Mouse (Mus musculus): ENCODE data around the gene Gm7849. TPM values are rescaled to one million over a fixed set of nuclear protein-coding genes. Genes with fewer than 3 reads are reported as not detected.

Gene Gm7849
- not detected for polyA plus RNA-seq (2017; shearing (Covaris generic))

DNA sequence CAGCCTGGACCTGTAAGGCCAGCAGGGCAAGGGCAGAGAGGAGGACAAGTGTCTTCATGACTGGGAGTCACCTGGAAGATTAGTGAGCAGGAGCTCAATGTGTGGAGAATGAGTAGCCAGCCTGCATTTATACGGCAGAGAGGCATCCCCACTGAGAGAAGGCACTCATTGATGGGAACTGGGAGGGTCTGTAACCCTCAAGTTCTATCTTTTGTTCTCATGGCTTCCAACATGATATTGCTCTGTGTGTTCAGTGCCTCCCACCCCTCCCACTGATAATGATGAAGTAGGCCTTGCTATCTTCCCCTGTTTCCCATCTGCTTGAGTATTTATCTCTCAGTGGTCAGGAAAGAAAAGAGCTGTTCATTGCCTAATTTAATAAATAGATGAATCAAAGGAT lies at the start of gene Gm7849:
Gm7849 (minus strand) TSS at position 101 of the 400 bp plus-strand sequence.

DNA sequence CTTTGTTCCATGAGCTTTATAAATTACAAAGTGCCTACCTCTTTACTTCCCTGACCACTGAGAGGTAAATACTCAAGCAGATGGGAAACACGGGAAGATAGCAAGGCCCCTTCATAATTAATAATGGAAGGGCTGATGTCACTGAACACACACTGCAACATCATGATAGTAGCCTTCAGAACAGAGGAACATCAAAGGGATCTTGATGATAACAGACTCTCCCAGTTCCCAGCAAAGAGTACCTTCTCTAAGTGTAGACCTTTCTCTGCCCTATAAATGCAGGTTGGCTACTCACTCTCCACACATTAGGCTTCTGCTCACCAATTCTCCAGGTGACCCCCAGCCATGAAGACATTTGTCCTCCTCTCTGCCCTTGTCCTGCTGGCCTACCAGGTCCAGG lies 29.2 kb downstream of the Gm7849 start, which contains the start of gene Defa36:
Defa36 (plus strand) TSS at position 301 of the 400 bp plus-strand sequence.

Other genes with a start within 250 kb of the Gm7849 start
- not detected for gene Gm15292, start 206.8 kb downstream of the Gm7849 start, polyA plus RNA-seq (2017; shearing (Covaris generic))
- not detected for gene Defa27, start 141.0 kb downstream of the Gm7849 start, polyA plus RNA-seq (2017; shearing (Covaris generic))
- gene Defa29, start 129.5 kb downstream of the Gm7849 start, polyA plus RNA-seq (2017; shearing (Covaris generic)), result not detected
- gene Defa2, start 78.0 kb downstream of the Gm7849 start, polyA plus RNA-seq (2017; shearing (Covaris generic)), result not detected
- not detected for gene Defa33, start 64.7 kb downstream of the Gm7849 start, polyA plus RNA-seq (2017; shearing (Covaris generic))
- not detected for gene Defa36, start 29.1 kb downstream of the Gm7849 start, polyA plus RNA-seq (2017; shearing (Covaris generic))
- gene Defa20, start 52.7 kb upstream of the Gm7849 start, polyA plus RNA-seq (2017; shearing (Covaris generic)), result not detected
- not detected for gene Defa32, start 72.5 kb upstream of the Gm7849 start, polyA plus RNA-seq (2017; shearing (Covaris generic))
- gene Defa37, start 108.8 kb upstream of the Gm7849 start, polyA plus RNA-seq (2017; shearing (Covaris generic)), result not detected
- gene Defa28, start 126.4 kb upstream of the Gm7849 start, polyA plus RNA-seq (2017; shearing (Covaris generic)), result not detected
- gene Gm7861, start 137.9 kb upstream of the Gm7849 start, polyA plus RNA-seq (2017; shearing (Covaris generic)), result not detected
- gene Defa26, start 161.6 kb upstream of the Gm7849 start, polyA plus RNA-seq (2017; shearing (Covaris generic)), result not detected
- gene Defa17, start 199.2 kb upstream of the Gm7849 start, polyA plus RNA-seq (2017; shearing (Covaris generic)), result not detected
- not detected for gene Defa34, start 209.2 kb upstream of the Gm7849 start, polyA plus RNA-seq (2017; shearing (Covaris generic))
- not detected for gene AY761184, start 247.1 kb upstream of the Gm7849 start, polyA plus RNA-seq (2017; shearing (Covaris generic))

Data from CD4-positive, CD25-positive, alpha-beta regulatory T cell (primary cell).